Mouse (Mus musculus): Measurements from ENCODE around the gene Gnas.

The Gnas gene

GRCm38 (mm10) chr2:174291662-174292030 is 7.5 kb downstream of the Gnas start:
- in situ Hi-C loops (cut with MboI; ENCODE audit: low sequenced_read_pairs): no loop called here

GRCm38 (mm10) chr2:174294457-174294856 is 10.3 kb downstream of the Gnas start:
- in situ Hi-C loops (cut with MboI; ENCODE audit: low sequenced_read_pairs): no loop called here

- in situ Hi-C loops (cut with MboI; ENCODE audit: low sequenced_read_pairs): no loop called here
Measured at GRCm38 (mm10) chr2:174295175-174295899, 11.2 kb downstream of the Gnas start.

GRCm38 (mm10) chr2:174295900-174296465 is 11.9 kb downstream of the Gnas start:
- in situ Hi-C loops (cut with MboI; ENCODE audit: low sequenced_read_pairs): no loop called here

GRCm38 (mm10) chr2:174297086-174297571 is 13.0 kb downstream of the Gnas start:
- in situ Hi-C loops (cut with MboI; ENCODE audit: low sequenced_read_pairs): no loop called here

GRCm38 (mm10) chr2:174297851-174298250 is 13.7 kb downstream of the Gnas start:
- in situ Hi-C loops (cut with MboI; ENCODE audit: low sequenced_read_pairs): no loop called here

- in situ Hi-C loops (cut with MboI; ENCODE audit: low sequenced_read_pairs): no loop called here
Measured at GRCm38 (mm10) chr2:174298471-174298870, 14.4 kb downstream of the Gnas start.

GRCm38 (mm10) chr2:174299091-174299770 is 15.1 kb downstream of the Gnas start:
- in situ Hi-C loops (cut with MboI; ENCODE audit: low sequenced_read_pairs): no loop called here

- in situ Hi-C loops (cut with MboI; ENCODE audit: low sequenced_read_pairs): no loop called here
Measured at GRCm38 (mm10) chr2:174299771-174300160, 15.6 kb downstream of the Gnas start.

- in situ Hi-C loops (cut with MboI; ENCODE audit: low sequenced_read_pairs): no loop called here
Measured at GRCm38 (mm10) chr2:174300186-174300585, 16.1 kb downstream of the Gnas start.

- in situ Hi-C loops (cut with MboI; ENCODE audit: low sequenced_read_pairs): no loop called here
Measured at GRCm38 (mm10) chr2:174300666-174301065, 16.5 kb downstream of the Gnas start.

- in situ Hi-C loops (cut with MboI; ENCODE audit: low sequenced_read_pairs): no loop called here
Measured at GRCm38 (mm10) chr2:174302526-174302925, 18.4 kb downstream of the Gnas start.

- in situ Hi-C loops (cut with MboI; ENCODE audit: low sequenced_read_pairs): no loop called here
Measured at GRCm38 (mm10) chr2:174305646-174306045, 21.5 kb downstream of the Gnas start.

GRCm38 (mm10) chr2:174307903-174308302 is 23.8 kb downstream of the Gnas start:
- in situ Hi-C loops (cut with MboI; ENCODE audit: low sequenced_read_pairs): no loop called here

- in situ Hi-C loops (cut with MboI; ENCODE audit: low sequenced_read_pairs): loop anchor here (5.0 to 10.0 kb wide), 2 partner anchors 364 to 591 kb away; no protein-coding TSS in a partner anchor
Measured at GRCm38 (mm10) chr2:174310913-174311514, 26.9 kb downstream of the Gnas start.

- in situ Hi-C loops (cut with MboI; ENCODE audit: low sequenced_read_pairs): loop anchor here (5.0 to 10.0 kb wide), 2 partner anchors 363 to 591 kb away; no protein-coding TSS in a partner anchor
Measured at GRCm38 (mm10) chr2:174311613-174312012, 27.5 kb downstream of the Gnas start.

GRCm38 (mm10) chr2:174312118-174312647 is 28.1 kb downstream of the Gnas start:
- in situ Hi-C loops (cut with MboI; ENCODE audit: low sequenced_read_pairs): loop anchor here (5.0 to 10.0 kb wide), 2 partner anchors 363 to 590 kb away; no protein-coding TSS in a partner anchor

GRCm38 (mm10) chr2:174312661-174313060 is 28.5 kb downstream of the Gnas start:
- in situ Hi-C loops (cut with MboI; ENCODE audit: low sequenced_read_pairs): loop anchor here (5.0 to 10.0 kb wide), 2 partner anchors 362 to 590 kb away; no protein-coding TSS in a partner anchor

- in situ Hi-C loops (cut with MboI; ENCODE audit: low sequenced_read_pairs): loop anchor here (10.0 kb wide), 1 partner anchor 359 kb away; no protein-coding TSS in a partner anchor
Measured at GRCm38 (mm10) chr2:174315445-174315844, 31.3 kb downstream of the Gnas start.

GRCm38 (mm10) chr2:174316661-174317060 is 32.5 kb downstream of the Gnas start:
- in situ Hi-C loops (cut with MboI; ENCODE audit: low sequenced_read_pairs): loop anchor here (10.0 kb wide), 1 partner anchor 358 kb away; no protein-coding TSS in a partner anchor

- in situ Hi-C loops (cut with MboI; ENCODE audit: low sequenced_read_pairs): loop anchor here (10.0 kb wide), 1 partner anchor 539 kb away; no protein-coding TSS in a partner anchor
Measured at GRCm38 (mm10) chr2:174325989-174326388, 41.9 kb downstream of the Gnas start.
